Mouse (Mus musculus): ENCODE data around the gene Phf20. TPM values are rescaled to one million over a fixed set of nuclear protein-coding genes. Genes with fewer than 3 reads are reported as not detected.
"Not testable (repeated sequence)": the region's sequence is repeated elsewhere in the genome, so short reads cannot be mapped to it uniquely, and the experiment has no call there.

Phf20 gene
- polyA plus RNA-seq, 1 experiment = 56.9 TPM

DNA sequence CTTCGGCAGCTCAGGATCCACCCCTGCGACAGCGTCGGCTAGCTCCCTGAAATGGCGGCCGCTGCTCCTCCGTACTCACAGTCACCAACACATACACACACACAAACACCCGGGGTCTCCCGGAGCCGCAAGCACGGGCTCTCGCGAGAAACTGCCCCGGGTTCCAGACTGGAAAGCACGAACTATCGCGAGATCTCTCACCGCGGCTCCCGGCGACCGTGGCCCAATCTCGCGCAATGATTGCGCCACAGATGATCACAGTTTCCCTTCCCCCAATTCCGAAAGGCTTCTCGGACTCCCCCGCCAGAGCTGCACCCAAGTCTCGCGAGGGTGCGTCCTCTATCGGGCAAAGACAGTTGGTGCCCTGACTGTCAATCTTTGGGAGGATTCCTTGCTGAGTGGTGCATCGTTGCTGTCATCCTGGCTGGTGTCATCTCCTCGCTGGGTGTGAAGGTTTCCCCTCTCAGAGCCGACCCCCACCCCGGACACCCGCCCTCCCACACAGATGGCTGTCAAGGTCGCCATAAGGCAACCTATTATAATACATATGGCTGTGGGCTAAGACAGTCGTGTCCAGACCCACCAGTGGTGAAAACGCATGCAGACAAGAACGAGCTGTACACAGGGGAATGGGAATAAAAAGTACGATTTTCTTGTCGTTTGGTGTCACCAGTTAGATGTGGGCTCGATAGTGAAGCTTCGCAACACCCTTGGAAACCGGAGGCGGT lies 16.0 kb upstream of the Phf20 start, which contains the start of gene Rbm39:
Rbm39 (minus strand) TSS at position 145 of the 728 bp plus-strand sequence.
- Histone ChIP-seq H3K9me3 (no peaks in the 10 kb centered on the region), H3K4me3 (replicated peaks) (peak within 1 kb of the TSS; percentile 98), H3K27me3 (replicated peaks) (no peaks in the 10 kb centered on the region), H3K36me3 (replicated peaks; ENCODE audit: low read length) (peaks cover 39% of the 10 kb centered on the region), H3K4me1 (peaks cover 37% of the 10 kb centered on the region)
- TF ChIP-seq GATA1 (IDR thresholded peaks at IDR 0.05; ENCODE audit: borderline replicate concordance, low read length) (no peak; the same call in 2 of the 3 replicates), FLI1 (IDR thresholded peaks at IDR 0.05; ENCODE audit: low read length) (no peak)

DNA sequence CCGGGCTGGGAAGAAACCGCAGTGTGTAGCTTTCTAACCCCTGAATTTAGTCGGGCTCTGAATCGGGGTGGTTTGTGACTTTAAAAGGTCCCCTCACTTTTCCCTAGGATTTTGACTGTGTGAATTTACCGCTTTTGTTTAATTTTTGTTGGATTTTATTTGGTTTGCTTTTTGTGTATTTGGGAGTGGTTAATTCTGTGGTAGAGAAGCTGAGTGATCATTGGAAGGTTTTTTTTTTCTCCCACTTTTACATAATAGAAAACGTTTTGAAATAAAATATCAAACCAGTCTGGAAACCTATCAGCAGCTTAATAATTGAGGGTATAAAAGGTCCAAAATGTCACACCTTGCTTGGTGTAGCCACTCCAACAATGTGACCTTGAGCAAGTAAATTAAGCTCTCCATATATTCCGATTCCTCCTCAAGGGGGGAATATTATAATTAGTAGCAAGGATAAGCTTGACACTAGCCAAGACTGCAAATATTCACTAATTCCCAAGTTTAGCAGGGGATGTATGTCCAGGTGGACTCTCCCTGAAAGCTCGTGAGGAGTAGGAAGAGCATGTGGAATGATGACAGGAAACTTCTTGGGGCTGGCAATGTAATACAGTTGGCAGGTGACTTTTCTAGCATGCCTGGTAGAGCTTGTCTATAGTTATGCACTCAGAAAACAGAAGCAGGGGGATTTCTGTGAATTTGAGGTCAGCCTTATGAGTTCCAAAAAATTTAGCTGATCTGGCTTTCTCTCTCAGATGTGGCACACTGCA lies 15.3 kb upstream of the Phf20 start:
- Histone ChIP-seq H3K9me3 (no peaks in the 10 kb centered on the region), H3K36me3 (replicated peaks; ENCODE audit: low read length) (peaks cover 32% of the 10 kb centered on the region), H3K4me3 (replicated peaks) (peak overlapping the region; percentile 98), H3K27me3 (replicated peaks) (no peaks in the 10 kb centered on the region), H3K4me1 (peaks cover 44% of the 10 kb centered on the region)
- TF ChIP-seq FLI1 (IDR thresholded peaks at IDR 0.05; ENCODE audit: low read length) (no peak), GATA1 (IDR thresholded peaks at IDR 0.05; ENCODE audit: borderline replicate concordance, low read length) (no peak)

GRCm38 (mm10) chr2:156181592-156181991 lies 14.7 kb upstream of the Phf20 start:
- Histone ChIP-seq H3K9me3 (no peaks in the 10 kb centered on the region), H3K36me3 (replicated peaks; ENCODE audit: low read length) (peaks cover 26% of the 10 kb centered on the region), H3K27me3 (replicated peaks) (no peaks in the 10 kb centered on the region), H3K4me3 (replicated peaks) (peak overlapping the region; percentile 72), H3K4me1 (peaks cover 40% of the 10 kb centered on the region)
- TF ChIP-seq GATA1 (IDR thresholded peaks at IDR 0.05; ENCODE audit: borderline replicate concordance, low read length) (no peak), FLI1 (IDR thresholded peaks at IDR 0.05; ENCODE audit: low read length) (no peak)

DNA sequence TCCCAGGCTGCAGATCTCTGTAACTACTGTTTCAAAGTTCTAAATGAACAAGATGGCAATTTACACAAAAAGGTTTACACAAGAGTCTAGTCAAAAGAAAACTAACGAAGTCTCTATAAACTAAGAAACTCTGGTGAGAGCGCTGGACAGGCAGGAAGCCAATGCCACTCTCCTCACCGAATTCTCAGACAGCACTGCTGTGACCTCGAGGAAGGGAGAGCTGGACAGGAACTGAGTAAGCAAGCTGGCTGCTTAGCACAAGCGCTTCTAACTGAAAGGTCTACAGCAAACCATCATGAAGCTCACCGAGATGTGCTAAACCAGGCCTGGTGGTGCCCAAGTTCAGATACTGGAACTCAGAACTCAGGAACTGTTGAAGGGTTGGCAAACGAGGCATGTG lies 7.0 kb upstream of the Phf20 start:
- peaks cover 46% of the 10 kb centered on the region for H3K4me1 ChIP-seq
- not testable (repeated sequence) for H3K36me3 ChIP-seq (replicated peaks; ENCODE audit: low read length); H3K27me3 ChIP-seq (replicated peaks); H3K4me3 ChIP-seq (replicated peaks); H3K9me3 ChIP-seq

- TF ChIP-seq GATA1 (IDR thresholded peaks at IDR 0.05; ENCODE audit: borderline replicate concordance, low read length) = no peak
- TF ChIP-seq FLI1 (IDR thresholded peaks at IDR 0.05; ENCODE audit: low read length) = no peak
- H3K4me1 ChIP-seq = peaks cover 50% of the 10 kb centered on the region
- H3K27me3 ChIP-seq (replicated peaks) = no peaks in the 10 kb centered on the region
- no peaks in the 10 kb centered on the region for H3K36me3 ChIP-seq (replicated peaks; ENCODE audit: low read length)
- H3K4me3 ChIP-seq (replicated peaks) = peak overlapping the region; percentile 77
- H3K9me3 ChIP-seq = no peaks in the 10 kb centered on the region
Measured at GRCm38 (mm10) chr2:156190004-156190896, 6.0 kb upstream of the Phf20 start.

DNA sequence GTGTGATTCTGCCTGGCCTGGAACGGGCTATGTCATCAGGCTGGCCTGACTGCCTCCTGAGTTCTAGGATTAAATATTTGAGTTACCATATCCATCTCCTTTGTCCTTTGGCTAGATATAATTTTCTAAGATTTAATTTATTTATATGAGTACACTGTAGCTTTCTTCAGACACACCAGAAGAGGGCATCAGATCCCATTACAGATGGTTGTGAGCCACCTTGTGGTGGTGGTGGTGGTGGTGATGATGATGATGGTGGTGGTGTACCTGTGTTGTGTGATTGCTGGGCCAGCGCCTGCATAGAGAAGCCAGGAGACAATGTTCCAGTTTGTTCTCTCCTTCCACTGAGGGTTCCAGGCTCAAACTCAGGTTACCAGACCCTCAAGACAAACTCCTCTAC lies 4.7 kb upstream of the Phf20 start:
- Histone ChIP-seq H3K9me3 (no peaks in the 10 kb centered on the region), H3K36me3 (replicated peaks; ENCODE audit: low read length) (no peaks in the 10 kb centered on the region), H3K27me3 (replicated peaks) (no peaks in the 10 kb centered on the region), H3K4me1 (peaks cover 52% of the 10 kb centered on the region), H3K4me3 (replicated peaks) (no peak overlapping the region)
- no peak for TF ChIP-seq FLI1 (IDR thresholded peaks at IDR 0.05; ENCODE audit: low read length)
- TF ChIP-seq GATA1 (IDR thresholded peaks at IDR 0.05; ENCODE audit: borderline replicate concordance, low read length) = no peak

DNA sequence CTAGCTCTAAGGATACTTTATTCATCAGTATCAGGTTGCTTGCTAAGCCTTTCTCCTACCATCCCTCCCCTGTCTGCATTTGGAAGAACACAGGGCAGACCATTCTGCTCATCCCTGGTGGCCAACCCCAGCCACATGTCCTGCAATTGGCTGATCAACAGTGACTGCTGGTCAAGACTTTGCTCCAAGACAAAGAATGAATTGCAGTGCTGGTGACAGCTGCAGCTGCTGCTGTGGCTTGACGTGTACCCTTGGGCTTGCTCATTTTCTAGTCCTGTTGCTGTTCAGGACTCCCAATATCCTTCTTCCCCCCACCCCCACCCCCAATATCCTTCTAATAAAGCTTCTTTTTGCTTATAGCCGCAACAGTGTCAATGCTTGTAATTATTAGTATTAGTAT lies 4.2 kb upstream of the Phf20 start:
- TF ChIP-seq GATA1 (IDR thresholded peaks at IDR 0.05; ENCODE audit: borderline replicate concordance, low read length) = no peak
- TF ChIP-seq FLI1 (IDR thresholded peaks at IDR 0.05; ENCODE audit: low read length) = no peak
- Histone ChIP-seq H3K4me3 (replicated peaks) (no peak overlapping the region), H3K4me1 (peaks cover 52% of the 10 kb centered on the region), H3K27me3 (replicated peaks) (no peaks in the 10 kb centered on the region), H3K9me3 (no peaks in the 10 kb centered on the region), H3K36me3 (replicated peaks; ENCODE audit: low read length) (no peaks in the 10 kb centered on the region)

DNA sequence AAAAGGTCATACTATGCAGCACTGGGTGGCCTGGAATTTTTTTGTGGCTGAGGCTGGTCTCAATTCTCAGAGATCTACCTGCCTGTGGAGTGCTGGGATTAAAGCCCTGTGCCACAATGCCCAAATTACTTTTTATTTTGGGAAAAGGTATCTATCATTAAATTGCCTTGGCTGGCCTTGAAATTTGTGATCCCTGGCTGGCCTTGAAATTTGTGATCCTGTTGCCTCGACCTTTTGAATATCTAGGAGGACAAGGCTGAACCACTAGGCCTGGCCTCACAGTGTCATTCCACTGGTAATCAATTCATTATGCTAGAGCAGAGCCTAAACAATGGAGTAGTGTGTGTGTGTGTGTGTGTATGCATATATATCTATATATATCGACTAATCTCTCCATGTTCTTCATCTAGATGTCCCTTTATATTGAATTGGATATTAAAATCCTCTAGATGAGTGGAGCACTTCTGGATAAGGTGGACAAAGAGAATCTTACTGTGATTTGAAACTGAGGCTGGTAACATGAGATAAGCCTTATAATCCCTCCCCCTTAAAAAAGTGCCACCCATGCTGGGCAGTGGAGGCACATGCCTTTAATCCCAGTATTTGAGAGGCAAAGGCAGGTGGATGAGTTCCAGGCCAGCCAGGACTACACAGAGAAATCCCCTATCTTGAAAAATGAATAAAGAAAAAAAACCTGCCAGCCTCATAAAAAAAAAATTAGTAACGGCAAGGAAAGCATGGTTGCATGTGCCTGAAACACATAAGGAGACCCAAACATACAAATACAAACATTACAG lies 3.0 kb upstream of the Phf20 start:
- TF ChIP-seq GATA1 (IDR thresholded peaks at IDR 0.05; ENCODE audit: borderline replicate concordance, low read length) (no peak), FLI1 (IDR thresholded peaks at IDR 0.05; ENCODE audit: low read length) (no peak)
- no peaks in the 10 kb centered on the region for H3K27me3 ChIP-seq (replicated peaks)
- H3K4me3 ChIP-seq (replicated peaks) = no peak overlapping the region
- H3K36me3 ChIP-seq (replicated peaks; ENCODE audit: low read length) = no peaks in the 10 kb centered on the region
- H3K4me1 ChIP-seq = peaks cover 55% of the 10 kb centered on the region
- no peaks in the 10 kb centered on the region for H3K9me3 ChIP-seq

GRCm38 (mm10) chr2:156194571-156194970 lies 1.7 kb upstream of the Phf20 start:
- Histone ChIP-seq H3K4me3 (replicated peaks) (no peak overlapping the region), H3K9me3 (no peaks in the 10 kb centered on the region), H3K4me1 (peaks cover 62% of the 10 kb centered on the region), H3K27me3 (replicated peaks) (no peaks in the 10 kb centered on the region), H3K36me3 (replicated peaks; ENCODE audit: low read length) (peaks cover 8% of the 10 kb centered on the region)
- TF ChIP-seq FLI1 (IDR thresholded peaks at IDR 0.05; ENCODE audit: low read length) (no peak), GATA1 (IDR thresholded peaks at IDR 0.05; ENCODE audit: borderline replicate concordance, low read length) (no peak)
